Mouse (Mus musculus): ENCODE data around the gene Erg. TPM values are rescaled to one million over a fixed set of nuclear protein-coding genes. Genes with fewer than 3 reads are reported as not detected.

Gene Erg
- total RNA-seq, 2 experiments from 2014 or later: 14.5 TPM

DNA sequence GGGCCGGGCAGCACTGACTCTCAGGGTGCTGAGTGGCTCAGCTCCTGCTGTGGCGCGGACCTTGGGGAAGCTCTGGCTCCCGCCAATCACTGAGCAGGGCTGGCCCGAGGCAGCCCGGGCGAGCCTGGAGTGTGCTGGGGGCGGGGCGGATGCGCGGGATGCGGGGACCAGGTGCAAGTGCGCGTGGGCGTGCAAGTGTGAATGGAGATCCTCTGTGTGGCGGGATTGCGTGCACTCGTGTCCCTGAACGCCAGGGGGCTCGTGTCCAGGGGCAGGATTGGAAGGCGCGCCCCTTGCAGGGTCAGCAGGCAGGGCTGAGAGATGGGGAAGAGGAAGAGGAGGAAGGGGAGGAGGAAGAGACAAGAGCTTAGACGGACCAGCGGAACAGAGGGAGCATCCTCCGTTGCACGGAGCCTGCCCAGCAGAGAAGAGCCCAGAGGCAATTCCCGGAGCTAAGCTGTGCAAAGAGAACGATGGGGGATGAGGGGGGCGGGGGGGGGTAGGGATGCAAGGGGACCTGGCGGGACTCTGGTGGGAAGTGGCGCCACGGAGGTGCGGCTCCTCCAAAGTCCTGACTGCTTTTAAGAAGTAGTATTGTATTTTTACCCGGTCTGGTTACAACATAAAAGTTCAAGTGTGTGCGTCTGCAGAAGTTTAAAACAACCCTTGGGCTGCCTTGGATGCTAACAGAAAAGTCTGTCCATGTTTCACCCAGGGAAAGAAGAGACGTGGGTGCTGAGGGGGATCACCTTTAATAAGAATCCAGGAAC is 667 bp downstream of the Erg start:
- peak in 1 of 2 experiments; percentile 8 for DNase-seq (ENCODE audit: low spot score in 2 of 2)

DNA sequence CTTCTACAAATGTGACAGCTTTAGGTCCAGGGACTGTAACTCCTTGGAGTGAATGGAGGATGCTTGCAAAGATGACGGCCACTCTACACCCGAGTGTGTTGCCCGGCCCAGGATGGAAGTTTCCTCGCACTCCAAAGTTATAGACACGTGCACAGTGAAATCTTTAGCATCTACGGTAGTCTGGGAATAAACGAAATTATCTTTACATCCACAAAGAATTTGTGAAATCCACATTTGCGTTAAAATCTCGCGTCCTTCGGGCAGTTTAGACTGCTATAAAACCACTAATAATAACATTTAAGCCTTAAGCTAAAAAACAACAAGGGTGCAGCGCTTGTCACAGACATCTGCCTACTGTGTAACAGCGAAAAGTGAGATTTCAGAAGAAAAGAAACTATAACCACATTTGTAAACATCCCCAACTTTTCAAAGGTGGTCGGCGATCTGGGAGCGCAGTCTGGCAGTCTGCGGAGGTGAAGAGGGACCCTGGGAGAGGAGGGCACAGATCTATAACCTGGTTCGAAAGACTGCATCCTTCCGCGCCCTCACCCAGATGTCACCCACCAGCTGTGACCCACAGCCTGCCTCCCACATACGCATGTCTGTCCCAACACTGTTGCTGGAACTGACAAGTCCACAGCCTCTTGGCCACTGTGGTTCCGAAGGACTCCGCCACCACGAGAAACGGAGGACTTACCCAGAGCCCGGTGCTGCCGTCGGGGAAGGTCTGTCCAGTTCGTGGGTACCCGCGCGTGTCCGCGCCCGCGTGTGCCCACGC is 1.5 kb downstream of the Erg start:
- no peak for DNase-seq (ENCODE audit: low spot score in 2 of 2)

DNA sequence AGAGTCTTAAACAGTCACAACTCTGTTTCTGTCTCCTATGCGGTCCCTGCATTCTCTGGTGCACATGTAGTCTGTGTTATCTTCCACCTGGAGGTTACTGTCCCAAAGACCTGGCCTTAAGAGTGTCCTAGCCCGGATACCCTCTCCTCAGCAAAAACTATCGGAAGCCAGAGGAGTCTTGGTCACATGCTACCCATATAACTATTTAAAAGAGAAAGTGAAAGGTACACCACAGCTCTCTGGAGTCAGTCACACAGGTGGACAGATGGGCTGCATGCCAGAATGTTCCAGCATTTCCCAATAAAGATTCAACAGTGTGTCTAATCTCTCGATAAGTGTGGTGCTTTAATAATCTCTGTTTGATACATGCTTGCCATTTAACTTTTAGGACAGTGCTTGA is 7.1 kb downstream of the Erg start:
- DNase-seq (ENCODE audit: low spot score in 2 of 2): no peak

DNA sequence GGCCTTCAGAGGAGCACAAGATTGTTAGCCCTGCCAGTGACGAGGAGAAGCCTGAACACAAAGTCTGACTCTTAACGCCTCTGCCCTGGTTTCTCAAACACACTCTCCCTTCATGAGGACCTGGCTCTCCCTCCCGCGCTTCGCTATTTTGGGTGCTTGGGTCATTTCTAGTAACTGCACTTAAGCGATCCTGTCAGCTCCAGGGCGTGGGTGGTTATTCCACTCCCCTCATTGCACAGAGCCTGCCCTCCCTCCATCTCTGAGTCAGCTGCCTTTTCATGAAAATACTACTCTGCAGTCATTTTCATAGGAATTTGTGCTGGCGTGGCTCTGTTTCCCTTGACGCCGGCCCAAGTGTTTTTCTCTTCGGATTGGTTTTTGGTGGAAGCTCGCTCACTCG is 13.2 kb downstream of the Erg start:
- no peak for DNase-seq (ENCODE audit: low spot score in 2 of 2)

DNA sequence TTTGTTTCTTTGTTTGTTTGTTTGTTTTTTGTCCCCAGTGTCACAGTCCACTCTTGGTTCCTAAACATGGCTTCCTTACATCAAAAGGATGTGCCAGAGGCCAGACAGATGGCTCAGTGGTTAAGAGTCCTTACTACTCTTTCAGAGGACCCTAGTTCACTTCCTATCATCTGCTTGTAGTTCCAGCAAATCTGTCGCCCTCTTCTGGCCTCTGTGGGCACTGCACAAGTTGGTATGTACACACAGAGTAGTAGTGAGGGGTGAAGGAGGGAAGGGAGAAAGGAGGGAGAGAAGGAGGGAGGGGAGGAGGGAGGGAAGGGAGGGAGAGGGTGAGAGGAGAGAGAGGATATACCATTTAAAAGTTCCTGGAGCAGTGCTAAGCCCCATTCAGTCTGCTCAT is 15.8 kb downstream of the Erg start:
- peak; percentile 26 to 32 for DNase-seq (ENCODE audit: low spot score in 2 of 2)

DNA sequence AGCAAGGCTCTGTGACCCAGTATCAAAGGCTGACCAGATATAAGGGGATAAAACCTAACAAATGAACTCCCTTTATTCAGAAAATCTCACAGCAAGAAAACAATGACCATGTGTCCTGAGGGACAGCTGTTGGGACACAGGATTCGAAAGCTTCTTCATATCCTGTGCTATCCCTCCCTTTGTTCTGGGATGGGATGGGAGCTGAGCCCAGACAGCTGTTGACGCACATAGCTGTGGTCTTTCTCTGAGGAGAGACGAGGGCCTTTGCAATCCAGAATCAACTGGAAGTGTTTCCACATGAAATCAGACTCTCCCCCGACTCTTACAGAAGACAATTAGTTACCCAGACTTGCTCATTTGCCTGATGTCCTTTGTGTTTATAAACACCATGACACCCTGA is 29.6 kb downstream of the Erg start:
- no peak for DNase-seq (ENCODE audit: low spot score in 2 of 2)

DNA sequence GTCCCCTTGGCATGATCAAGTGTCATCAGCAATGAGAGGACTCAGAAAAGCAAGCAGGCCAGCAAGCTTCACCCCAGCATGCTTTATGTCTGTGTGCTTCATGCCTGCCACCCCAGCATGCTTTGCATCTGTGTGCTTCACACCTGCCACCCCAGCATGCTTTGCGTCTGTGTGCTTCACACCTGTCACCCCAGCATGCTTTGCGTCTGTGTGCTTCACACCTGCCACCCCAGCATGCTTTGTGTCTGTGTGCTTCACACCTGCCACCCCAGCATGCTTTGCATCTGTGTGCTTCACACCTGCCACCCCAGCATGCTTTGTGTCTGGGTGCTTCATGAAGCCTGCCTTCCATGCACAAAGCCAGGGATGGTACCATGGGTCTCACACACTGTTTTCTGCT is 33.3 kb downstream of the Erg start:
- DNase-seq (ENCODE audit: low spot score in 2 of 2): no peak

DNA sequence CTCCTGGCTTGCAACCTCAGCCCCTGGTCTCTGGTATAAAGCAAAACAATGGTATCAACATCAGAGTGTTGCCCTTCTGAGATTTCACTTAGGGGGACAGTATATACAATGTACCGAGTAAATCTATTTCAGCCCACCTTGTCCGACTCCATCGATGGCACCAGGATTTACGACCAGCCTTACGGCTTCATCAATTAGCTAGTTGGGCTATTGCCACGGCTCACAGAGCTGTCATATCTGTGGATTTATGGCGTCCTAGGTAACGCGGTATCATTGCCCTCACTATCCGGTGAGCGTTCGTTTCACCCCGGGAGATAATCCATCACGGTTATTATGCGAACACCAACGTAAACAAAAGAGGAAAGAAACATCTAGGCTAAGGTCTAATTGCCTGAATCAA is 33.9 kb downstream of the Erg start:
- no peak for DNase-seq (ENCODE audit: low spot score in 2 of 2)

DNA sequence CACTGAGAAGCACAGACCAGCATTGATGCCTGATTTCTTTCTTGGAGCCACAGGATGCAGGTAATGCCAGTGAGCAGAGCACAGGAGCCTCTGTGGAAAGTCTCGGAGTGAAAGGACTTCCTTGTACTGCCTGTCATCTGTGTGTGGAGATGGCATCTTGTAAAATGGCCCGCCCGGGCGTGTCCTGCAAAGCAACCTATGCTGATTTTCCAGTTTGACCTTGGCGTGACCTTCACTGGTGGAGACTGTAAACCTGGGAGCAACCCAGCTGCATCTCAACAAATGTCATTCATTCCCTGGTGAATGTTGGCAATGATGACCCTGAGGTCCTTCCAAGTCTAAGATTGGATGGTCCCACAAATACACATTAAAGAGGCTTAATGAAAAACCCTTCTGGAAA is 35.9 kb downstream of the Erg start:
- no peak for DNase-seq (ENCODE audit: low spot score in 2 of 2)

DNA sequence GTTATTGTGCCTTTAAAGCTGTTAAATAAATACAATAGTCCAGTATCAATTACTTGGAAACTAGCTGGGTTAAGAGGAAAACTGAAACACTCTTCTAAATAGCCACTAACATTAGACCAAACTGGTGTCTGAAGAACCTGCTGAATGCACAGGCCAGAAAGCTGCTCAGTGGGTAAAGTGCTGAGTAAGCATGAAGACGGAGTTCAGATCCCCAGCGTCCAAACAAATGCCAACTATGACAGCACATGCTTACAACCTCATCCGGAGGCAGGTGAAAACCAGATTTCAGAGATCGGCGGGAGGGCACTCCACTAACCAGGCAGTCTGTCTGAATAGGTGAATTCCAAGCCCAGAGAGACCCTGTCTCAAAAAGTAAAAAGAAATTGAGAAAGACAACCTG is 41.6 kb downstream of the Erg start:
- no peak for DNase-seq (ENCODE audit: low spot score in 2 of 2)

DNA sequence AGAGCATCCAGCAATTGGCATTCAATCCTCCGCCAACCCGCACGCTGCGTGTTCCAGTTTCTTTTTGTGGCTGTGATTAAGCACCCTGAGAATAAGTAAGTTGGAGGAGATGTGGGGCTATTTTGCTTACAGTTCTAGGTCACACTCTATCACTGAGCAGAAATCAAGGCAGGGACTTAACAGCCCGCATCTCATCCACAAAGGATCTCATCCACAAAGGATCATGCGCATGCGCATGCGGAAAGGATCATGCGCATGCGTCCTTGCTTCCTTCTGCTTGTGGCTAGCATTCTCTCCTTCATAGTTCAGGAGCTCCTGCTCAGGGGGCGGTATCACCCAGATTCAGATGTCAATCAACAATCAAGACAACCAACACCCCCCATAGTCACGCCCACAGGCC is 42.9 kb downstream of the Erg start:
- no peak for DNase-seq (ENCODE audit: low spot score in 2 of 2)

DNA sequence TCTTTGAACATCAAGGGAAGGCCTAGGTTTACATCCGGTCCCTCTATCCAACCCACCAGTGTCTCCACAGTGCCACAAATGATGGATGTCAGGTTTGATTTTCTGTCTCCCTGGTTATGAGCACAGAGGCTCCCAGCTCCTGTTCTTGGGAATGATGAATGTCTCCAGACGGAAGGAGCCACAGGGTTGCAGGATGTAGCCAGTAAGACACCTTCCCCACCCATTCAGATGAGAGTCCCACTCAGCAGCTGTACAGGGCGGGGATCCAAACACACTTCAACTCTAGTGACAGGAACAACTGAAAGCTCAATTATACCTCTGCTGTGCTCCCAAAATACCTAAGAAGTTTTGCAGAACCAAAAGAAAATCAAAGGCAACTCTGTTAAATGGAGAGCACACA is 51.2 kb downstream of the Erg start:
- no peak for DNase-seq (ENCODE audit: low spot score in 2 of 2)

DNA sequence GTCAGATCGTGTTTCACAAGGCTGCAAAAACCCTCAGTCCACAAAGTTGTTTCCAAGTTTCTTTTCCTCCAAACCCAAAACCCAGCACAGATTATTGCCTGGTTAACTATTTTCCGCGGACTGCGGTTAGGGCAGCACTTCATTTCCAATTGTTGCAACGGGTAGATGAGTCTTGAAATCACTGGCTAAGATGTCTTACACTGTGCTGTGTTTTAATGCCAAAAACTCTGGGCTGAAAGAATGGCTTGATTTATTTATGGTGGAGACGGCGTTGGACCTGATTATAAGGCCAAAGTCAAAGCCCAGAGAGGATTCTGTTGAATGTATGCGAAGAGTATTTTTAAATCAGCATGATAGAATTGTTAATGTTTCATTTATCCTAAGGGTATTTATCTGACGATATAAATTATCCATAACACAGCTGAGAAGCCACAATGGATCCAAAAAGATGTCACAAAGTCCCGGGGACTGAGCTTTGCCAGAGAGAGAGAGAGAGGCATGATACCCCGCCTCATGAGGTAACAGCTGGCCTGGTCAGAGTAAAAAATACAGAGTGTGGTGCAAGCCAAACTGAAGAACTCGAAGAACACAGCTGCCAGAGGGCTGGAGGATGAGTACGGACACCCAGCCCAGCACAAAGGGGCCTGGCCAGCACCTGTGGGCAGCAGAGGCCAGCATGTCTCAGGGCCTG is 53.9 kb downstream of the Erg start:
- DNase-seq (ENCODE audit: low spot score in 2 of 2): no peak

DNA sequence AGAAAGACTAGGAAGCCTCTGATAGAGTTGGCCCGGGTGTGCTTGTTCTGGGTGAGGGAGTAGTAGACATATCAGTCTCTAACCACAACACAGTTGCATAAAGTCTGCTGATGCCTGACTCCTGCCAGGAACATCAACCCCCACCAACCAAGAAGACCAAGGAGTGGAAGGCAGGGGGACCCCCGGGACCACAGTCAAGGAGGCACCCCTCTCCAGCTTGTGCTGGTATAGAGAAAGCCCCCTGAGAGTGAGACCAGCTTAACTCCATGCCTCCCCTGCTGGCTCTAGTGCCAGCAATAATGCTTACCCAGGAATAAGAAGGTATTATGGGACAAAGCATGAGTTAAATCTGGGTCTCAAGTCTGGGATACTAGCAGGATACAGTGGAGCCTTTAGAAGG is 58.8 kb downstream of the Erg start:
- DNase-seq (ENCODE audit: low spot score in 2 of 2): no peak

DNA sequence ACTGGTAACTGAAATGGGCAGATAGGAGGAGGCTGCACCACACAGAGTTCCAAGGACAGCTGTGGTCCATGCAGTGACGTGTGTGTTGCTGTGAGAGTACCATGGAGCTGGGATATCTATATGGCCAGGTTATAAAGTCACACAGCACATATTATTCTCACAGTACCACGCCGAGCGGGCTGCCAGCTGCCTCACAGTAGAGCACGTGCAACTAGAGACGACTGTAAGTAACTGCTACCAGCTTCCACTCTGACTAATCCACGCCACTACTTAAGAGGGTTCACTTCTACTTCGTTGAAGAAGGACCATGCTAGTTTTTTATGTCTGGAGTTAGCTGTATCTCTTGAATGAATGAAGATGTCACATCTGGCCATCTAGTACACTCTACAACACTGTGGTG is 66.9 kb downstream of the Erg start:
- DNase-seq (ENCODE audit: low spot score in 2 of 2): no peak

DNA sequence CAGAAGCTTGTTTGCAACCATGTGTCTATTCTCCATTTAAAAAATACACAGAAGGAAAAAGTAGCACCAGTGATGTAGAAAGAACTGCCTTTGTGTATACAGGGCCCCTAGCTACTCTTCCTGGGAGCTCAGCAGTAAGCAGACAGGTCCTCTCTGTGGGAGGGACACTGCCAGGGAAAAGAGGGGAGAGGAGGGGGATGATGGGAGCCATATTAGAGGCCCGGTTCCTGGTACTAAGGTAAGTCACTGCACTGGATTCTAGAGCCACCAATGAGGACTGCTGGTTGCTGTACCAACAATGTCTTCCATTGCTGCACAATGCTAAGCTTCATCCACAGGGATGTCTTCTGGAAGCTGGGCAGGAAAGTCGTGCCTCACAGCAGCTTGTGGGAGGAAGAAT is 80.3 kb downstream of the Erg start:
- no peak for DNase-seq (ENCODE audit: low spot score in 2 of 2)

DNA sequence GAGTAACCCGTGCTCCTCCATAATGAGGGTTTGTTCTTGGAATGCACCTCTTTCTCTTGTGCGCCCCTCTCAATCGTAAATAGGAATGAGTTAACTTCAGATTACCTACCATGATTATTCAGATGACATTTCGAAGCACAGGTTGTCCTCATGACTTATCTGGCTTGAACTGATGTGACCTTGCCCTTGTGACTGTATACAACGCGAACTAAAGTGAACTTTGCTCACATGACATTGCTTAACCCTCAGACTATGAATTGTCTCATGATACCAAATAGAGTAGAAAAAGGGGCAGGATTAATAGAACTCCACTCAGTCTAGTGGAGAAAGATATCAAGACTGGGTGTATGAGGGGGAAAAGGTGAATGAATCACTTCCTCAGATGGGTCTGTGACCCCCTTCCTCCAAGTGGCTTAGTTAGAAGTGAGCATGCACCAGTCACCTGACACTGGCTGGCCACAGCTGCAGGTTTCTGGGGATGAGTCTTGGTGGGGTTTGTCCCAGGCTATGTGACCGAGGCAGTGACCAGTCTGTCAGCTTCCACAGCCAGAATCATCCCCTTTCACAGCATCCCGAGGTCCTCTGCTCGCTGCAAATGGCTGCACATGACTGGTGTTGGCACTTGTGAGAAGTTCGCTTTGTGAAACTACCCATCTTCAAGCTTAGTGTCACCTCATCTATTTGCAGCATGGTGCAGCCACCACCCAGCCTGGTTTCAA is 89.7 kb downstream of the Erg start:
- no peak for DNase-seq (ENCODE audit: low spot score in 2 of 2)

DNA sequence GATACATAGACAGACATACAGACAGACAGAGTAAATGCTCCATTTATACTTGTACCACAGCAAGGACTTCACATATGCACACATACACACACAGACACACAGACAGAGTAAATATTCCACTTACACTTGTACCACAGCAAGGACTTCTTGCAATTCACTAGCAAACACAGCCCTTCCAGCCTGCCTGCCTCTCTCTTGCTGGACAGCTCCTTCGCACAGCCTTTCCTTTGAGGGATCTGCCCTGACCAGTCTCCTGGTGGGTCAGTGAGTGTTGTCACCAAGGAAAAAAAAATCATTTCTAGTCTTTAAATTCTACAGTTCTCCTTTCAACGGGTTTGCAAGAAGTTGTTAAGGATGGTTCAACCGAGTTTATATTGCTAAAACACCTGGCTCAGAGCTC is 92.3 kb downstream of the Erg start:
- DNase-seq (ENCODE audit: low spot score in 2 of 2): no peak

DNA sequence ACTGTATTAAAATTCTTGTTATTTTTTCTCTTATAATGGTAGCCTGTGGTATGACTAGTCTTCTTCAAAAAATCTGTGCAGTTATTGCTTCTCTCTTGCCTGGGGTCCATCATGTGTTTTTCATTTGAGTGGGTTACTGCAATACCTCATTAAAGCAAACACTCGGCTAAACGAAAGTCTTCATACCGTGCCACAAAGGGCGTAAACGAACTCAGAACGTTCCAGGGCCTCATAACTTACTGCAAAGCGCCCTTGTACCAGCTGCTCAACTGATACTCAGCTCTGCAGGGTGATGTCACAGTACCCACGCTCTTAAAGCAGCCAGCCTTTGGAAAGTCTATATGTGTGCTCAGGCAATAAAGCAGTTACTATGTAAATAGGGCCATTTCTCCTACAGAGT is 93.1 kb downstream of the Erg start:
- no peak for DNase-seq (ENCODE audit: low spot score in 2 of 2)

DNA sequence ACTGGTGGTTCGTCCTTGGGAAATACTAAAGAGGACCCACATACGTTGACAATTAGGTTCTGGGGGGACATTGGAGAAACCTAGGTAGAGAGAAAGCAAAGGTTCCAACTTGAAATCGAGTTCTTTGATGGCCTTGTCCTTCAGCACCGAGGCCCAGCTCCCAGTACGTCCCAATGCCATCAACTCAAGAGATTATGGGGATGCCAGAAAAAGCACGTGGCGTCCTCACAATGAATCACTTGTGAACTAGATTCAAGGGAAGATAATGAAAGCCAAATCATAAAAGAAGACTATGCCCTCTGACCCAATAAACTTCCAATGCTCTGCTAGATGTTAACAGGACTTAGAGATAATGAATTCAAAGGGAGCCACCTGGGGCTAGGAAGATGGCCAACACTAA is 94.2 kb downstream of the Erg start:
- DNase-seq (ENCODE audit: low spot score in 2 of 2): peak in 1 of 2 experiments; percentile 20

DNA sequence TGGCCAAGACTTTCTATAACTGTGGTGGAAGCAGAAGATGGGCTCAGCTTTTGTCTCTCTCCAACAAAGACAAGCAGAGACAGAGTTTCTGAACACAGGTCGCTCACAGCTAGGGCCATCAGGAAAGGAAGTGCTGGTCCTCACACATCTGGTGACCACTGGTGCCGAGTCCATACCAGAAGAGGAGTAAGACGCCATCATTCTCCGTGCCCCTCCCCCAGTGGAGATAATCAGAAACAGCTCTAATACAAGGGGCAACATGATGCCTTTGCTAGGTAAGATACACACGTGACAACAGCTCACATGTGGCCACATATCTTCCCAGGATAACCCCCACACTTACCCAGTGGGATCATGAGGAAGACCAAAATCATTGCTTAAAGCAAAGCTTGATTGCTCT is 96.0 kb downstream of the Erg start:
- no peak for DNase-seq (ENCODE audit: low spot score in 2 of 2)

Measured in adrenal gland, adult 18-20 months (tissue).